Mouse (Mus musculus): ENCODE data around the gene Pgpep1.
A peak's percentile ranks its signal among the peaks of the same experiment; 100 is the strongest.

Pgpep1 gene

DNA sequence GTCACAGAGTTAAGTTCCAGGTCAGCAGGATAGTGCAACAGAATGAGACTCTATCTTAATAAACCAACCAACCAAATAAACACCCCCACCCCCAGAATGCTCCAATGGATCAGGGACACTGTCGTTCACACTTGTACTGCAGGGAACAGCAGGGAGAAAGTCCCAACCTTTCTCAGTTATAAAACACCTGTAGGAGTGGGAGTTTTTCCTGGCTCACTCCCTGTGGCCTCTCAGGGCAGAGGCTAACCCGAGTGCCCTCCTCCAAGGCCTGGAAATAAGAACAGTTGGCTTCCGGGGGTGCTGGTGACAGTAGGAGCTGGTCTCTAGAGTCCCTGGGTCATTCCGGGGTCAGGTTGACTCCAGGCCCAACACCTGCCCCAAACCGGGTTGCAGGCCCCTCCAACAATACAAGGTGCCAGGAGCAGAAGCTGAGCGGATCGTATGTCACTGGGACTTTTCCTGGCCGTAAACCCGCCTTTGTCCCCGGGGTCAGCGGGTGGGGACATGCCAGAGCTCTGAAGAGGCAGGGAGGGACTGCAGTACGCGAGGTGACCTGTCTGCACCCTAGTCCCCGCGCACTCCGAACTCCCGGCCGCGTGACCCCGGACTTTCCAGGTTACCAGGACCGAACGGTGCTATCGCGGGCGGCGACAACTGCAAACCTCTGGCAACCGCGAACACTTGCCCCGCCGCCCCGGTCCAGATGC is 1.1 kb downstream of the Pgpep1 start:
- no peak for DNase-seq

DNA sequence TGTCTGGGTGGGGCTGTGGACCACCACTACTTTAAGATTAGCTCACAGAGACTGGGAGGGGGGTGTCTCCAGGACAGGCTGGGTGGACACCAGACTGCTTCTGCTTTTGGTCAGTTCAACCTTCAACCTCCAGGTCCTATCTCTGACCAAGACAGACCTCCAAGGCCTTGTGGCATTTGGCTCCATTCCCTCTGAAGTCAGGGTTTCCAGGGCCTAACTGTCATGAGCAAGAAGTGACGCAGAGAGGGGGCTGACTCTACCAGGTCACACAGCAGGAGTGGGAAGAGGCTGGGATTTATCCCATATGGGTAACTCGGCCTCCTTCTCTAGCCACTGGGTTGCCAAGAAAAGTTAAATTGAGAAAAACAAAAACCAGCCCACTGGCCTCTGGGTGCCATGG is 2.4 kb downstream of the Pgpep1 start:
- DNase-seq = no peak

DNA sequence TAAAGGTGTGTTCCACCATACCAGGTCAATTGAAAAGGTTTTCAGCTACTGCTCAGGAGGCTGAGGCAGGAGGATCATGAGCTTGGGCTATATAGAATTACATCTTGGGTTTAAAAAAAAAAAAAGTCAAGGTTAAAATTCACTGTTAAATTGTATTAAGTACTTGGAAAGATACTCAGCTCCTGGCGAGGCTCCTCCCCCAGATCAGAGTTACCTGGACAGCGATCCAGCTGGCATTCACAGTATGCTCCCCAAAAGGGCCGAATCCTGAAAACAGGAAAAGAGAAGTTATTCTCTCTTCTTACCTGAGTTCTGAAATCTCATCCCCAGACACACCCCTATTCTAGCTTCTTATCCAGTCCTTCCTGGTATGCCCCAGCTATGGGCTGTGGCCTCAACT is 3.0 kb downstream of the Pgpep1 start:
- DNase-seq = no peak

- no peak for DNase-seq
These were observed 3.9 kb downstream of the Pgpep1 start for GRCm38 (mm10) chr8:70656193-70656790.

GRCm38 (mm10) chr8:70655469-70655868 is 4.7 kb downstream of the Pgpep1 start:
- no peak for DNase-seq

DNA sequence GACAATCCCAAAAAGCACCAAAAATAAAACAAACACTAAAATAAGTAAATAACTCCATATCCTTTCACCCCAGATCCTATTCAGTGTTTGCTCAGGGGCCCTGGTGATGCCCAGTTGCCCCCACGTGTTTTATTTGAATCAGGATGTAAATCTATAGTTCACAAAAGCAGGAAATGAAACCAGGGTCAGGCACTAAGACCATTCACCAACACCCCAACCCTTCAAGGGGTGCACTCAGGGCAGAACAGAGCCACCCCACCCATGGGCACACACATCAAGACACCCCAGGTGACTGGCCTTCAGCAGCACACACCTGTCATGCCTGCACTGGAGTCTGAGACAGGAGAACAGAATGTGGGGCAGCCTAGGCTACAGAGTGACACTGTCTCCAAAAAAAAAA is 6.1 kb downstream of the Pgpep1 start:
- no peak for DNase-seq

DNA sequence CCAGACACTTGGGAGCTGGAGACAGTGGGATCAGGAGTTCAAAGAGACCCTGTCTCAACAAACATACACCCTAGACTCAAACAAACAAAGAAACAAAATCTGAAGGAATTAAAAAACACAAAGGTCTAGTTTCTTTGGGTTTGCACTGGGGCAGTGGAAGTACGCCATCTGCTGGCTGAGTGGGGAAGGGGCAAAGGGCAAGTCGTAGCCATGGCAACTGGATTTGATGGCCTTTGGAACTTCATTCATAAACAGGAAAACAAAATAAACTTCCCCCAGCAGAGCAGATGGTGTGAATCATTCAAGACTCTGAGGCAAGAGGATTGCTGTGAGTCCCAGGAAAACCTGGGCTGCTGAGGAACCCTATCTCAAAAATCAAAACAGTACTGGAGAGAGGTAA is 7.0 kb downstream of the Pgpep1 start:
- DNase-seq = peak; percentile 78

GRCm38 (mm10) chr8:70650351-70650750 is 9.8 kb downstream of the Pgpep1 start:
- no peak for DNase-seq

- DNase-seq = peak; percentile 89
These were observed 10.9 kb downstream of the Pgpep1 start for GRCm38 (mm10) chr8:70649324-70649723.

DNA sequence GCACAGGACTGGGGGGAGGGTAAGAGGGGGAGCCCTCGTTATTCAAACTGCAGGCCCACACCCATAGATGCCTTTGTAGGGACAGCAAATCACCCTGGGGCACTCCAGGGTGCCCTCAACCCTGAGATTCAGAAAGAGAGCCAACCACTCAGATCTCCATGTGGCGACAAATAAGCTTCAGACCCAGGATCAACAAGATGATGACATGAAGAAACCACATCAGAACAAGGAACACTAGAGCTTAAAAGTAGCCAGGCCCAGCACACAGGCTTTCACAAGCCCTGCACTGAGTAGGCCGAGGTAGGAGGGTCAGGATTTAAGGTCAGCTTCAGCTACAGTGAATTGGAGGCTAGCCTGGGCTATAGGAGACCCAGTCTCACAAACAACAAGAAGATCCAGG is 11.3 kb downstream of the Pgpep1 start:
- DNase-seq = no peak

- no peak for DNase-seq
These were observed 12.1 kb downstream of the Pgpep1 start for GRCm38 (mm10) chr8:70648164-70648442.

GRCm38 (mm10) chr8:70647343-70648163 is 12.6 kb downstream of the Pgpep1 start:
- no peak for DNase-seq

DNA sequence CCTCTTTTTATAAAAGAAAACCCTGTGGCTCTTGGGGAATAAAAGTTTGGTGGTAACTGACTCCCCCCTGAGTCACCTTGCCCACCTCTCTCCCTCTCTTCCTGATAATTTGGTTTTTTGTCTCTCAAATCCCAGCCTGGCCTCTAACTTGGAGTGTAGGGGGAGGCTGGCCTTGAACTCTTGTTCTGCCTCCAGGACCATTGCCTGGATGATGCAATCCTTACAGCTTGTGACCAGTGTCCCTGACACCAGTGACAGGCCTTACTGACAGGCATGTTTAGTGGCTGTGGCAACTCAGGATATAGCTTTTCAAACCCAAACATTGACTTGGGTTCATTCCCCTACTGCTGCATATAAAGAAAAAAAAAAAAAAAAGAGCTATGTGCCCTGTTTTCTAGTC is 13.4 kb downstream of the Pgpep1 start:
- DNase-seq = no peak

- DNase-seq = no peak
These were observed 13.8 kb downstream of the Pgpep1 start for GRCm38 (mm10) chr8:70646369-70646768.

DNA sequence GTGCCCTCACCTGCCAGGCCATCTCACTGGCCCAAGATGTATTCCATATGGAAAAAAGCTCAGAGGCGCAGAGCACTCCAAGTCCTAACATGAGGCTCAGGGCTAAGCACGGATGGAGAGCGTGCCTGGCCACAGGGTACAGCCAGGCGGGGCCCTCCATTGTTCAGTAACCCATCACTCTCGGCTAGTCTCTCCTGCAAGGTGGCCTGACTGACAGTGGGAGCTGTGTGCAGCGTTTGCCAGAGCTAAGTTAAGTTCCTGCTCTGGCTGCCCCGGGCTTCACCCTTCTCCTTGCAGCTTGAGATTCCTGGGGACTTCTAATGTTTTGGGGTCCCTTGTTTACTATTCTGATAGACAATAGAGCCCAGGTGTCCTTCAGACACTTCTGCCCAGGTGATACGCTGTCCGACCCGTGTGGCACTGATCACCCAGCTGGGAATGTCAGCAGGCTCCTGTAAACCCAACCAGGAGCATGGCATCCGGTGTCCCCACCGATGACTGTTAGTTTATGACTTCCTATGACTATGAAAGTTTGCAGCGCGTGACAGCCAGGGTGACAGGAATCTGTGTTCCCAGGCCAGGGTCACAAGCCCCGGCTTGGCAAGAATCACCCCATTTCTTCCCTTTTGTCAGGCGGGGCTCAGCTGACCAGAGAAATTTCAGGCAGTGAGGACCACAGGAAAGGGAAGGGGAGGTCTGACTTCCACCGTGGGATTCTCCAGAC is 14.5 kb downstream of the Pgpep1 start:
- peak; percentile 33 for DNase-seq

DNA sequence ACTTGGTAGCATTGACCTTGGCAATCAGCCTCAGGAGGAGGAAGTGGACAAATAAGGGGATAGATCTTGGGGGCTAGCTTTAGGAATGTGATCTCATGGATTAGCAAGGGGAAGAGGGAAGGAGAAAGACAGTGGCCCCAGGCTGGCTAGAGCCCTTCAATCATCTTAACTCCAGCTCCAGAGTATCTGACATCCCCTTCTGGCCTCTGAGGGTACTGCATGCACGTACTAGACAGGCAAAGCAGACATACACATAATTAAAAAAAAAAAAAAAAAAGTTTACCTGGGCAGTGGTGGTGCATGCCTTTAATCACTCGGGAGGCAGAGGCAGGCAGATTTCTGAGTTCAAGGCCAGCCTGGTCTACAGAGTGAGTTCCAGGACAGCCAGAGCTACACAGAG is 16.1 kb downstream of the Pgpep1 start:
- DNase-seq = peak; percentile 43

DNA sequence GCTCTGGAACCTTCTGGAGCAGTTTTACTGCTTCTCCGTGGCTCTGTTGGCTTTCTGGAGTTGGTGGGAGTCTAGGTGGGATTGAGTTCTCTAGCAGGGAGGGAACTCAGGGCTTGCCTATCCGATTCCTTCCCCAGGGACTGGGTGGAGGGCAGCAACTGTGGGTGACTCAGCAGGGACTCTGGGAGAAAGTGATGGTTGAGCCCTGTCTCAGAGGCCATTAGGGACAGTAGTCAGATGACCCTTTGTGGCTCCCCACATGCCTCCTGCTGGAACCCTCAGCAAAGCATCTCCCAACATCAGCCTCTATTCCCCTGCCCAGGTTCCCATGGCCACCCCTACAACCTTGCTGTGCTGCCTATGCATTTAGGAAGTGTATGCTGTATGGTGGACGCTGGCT is 17.2 kb downstream of the Pgpep1 start:
- no peak for DNase-seq

GRCm38 (mm10) chr8:70638752-70639151 is 21.4 kb downstream of the Pgpep1 start:
- DNase-seq = no peak

- DNase-seq = no peak
These were observed 23.4 kb downstream of the Pgpep1 start for GRCm38 (mm10) chr8:70636838-70637237.

DNA sequence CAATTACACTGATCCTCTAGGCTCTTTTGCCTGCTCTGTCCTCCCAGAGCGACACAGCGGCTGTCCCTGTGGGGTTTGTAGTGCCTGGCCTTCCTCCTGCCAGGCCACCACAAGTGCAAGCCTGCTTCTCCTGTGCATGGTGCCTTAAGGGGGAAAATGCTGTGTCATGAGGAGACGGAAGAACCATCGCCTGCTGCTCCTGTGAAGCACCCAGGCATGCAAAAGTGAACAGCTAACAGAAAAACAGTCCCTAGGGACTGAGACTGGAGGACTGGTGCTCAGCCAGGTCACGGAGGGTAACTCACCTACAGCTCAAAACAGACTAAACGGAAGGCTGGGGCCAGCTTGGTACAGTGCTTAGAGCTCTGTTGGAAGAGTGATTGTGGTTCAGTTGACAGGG is 24.7 kb downstream of the Pgpep1 start:
- no peak for DNase-seq

DNA sequence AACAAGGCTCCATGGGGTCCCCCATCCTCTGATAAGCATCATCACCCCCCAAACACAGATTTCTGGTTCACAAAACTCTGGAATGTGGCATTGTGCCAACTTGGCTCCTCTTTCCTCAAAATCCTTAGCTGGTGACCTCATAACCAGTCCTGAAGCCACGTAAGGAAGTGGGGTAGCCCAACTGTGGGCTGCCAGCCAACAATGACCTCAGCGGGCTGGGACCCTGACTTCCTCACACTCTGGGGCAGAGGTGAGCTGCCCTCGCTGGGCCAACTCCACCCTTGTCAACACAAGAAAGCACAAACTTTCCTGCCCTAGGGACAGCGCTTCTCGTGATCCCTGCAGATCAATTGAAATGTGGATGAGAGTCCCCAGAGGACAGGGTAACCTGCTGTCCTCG is 26.1 kb downstream of the Pgpep1 start:
- peak; percentile 79 for DNase-seq

GRCm38 (mm10) chr8:70632346-70632892 is 27.8 kb downstream of the Pgpep1 start, which contains the start of gene Gdf15:
TSS of gene Gdf15 (minus strand) at chr8:70632456.
- DNase-seq = no peak

GRCm38 (mm10) chr8:70631436-70631835 is 28.8 kb downstream of the Pgpep1 start:
- peak; percentile 46 for DNase-seq

Data from lung, postnatal 14 days (tissue).